Mouse (Mus musculus) bone marrow, adult 2 months (tissue): Measurements from ENCODE around the gene Atp8a2.

ENCODE experiments used
- CTCF ChIP-seq: fragments of 200-500 bp; IDR thresholded peaks from 2 replicates; pipeline ENCODE4 v1.5.1; 2011; ENCODE audit warnings: low read length, control low read depth; ENCODE audit not compliant: control insufficient read depth, insufficient read depth
- POLR2A ChIP-seq: fragments of 200-500 bp; IDR thresholded peaks from 2 replicates; pipeline ENCODE4 v1.6.1; 2011; ENCODE audit warnings: low read depth, mild to moderate bottlenecking, control low read depth, low read length, borderline replicate concordance; ENCODE audit not compliant: control insufficient read depth

DNA sequence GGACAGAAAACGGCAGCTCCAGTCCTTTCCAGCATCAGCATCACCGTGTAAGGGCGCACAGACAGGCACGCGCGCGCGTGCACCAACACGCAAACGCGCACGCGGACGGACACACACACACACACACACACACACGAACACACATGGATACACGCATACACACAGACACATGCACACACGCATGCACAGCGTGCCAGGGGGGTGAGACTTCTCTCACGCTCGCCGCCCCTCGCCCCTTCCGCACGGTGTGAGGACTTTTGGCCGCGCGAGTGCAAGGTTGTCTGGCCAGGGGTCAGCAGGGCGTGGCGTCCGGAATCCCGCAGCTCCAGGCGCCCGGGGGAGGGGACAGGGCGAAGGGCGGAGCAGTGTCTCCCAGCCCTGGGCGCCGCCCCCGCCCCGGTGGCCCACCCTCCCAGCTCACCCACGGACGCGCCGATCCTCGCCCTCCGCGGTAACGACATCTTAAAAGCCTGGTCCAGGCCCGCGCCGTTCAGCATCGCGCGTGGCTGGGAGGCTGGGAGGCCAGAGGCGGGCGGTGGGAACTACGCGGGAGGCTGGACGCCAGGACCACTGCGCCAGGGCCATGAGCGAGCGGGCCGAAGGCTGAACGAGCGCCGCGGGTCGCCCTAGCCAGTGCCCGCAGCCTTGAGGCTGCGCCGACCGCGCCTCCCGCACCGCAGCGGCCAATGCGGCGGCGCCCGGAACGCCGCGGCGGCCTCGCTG, 19.9 kb downstream of the Atp8a2 start:
- TF ChIP-seq CTCF: no peak
- TF ChIP-seq POLR2A: no peak
